Mouse (Mus musculus): ENCODE measurements around the gene Gm20481. TPM values are rescaled to one million over a fixed set of nuclear protein-coding genes. Genes with fewer than 3 reads are reported as not detected.
"Not testable (repeated sequence)": the region's sequence is repeated elsewhere in the genome, so short reads cannot be mapped to it uniquely, and the experiment has no call there.

The Gm20481 gene
- polyA plus RNA-seq, 1 experiment from 2014 or later = not detected

- no peaks in the 10 kb centered on the region for H3K27me3 ChIP-seq
- H3K4me1 ChIP-seq (replicated peaks) = peaks cover 6% of the 10 kb centered on the region
- ATAC-seq (ENCODE audit: low FRiP score) = no peak
- H3K4me2 ChIP-seq = peak overlapping the region; percentile 43
- 9% methylated on average over 15 of the region's 15 CpGs for WGBS
- peak overlapping the region; percentile 29; the same call in 1 of the 2 replicates for H3K9ac ChIP-seq
- H3K9me3 ChIP-seq = no peaks in the 10 kb centered on the region
- H3K4me3 ChIP-seq = peak overlapping the region; percentile 21
- peak overlapping the region; percentile 55; the same call in 1 of the 2 replicates for H3K27ac ChIP-seq
- H3K36me3 ChIP-seq = peaks cover 6% of the 10 kb centered on the region; the same call in 1 of the 2 replicates
These were observed 28.2 kb upstream of the Gm20481 start for GRCm38 (mm10) chr17:34941344-34942041.

GRCm38 (mm10) chr17:34943128-34943815 lies 26.4 kb upstream of the Gm20481 start:
- no peaks in the 10 kb centered on the region for H3K9me3 ChIP-seq
- H3K27ac ChIP-seq = no peak overlapping the region
- no peaks in the 10 kb centered on the region for H3K27me3 ChIP-seq
- H3K4me3 ChIP-seq = no peak overlapping the region
- no peak for ATAC-seq (ENCODE audit: low FRiP score)
- H3K9ac ChIP-seq = no peak overlapping the region; the same call in 1 of the 2 replicates
- 89% methylated on average over 4 of the region's 4 CpGs for WGBS
- peaks cover 6% of the 10 kb centered on the region for H3K4me1 ChIP-seq (replicated peaks)
- peaks cover 6% of the 10 kb centered on the region; the same call in 1 of the 2 replicates for H3K36me3 ChIP-seq
- H3K4me2 ChIP-seq = no peak overlapping the region

- H3K36me3 ChIP-seq = peaks cover 6% of the 10 kb centered on the region
- no peak overlapping the region for H3K4me3 ChIP-seq
- no peaks in the 10 kb centered on the region for H3K9me3 ChIP-seq
- no peak overlapping the region for H3K4me2 ChIP-seq
- H3K4me1 ChIP-seq (replicated peaks) = peaks cover 6% of the 10 kb centered on the region
- no peak overlapping the region for H3K9ac ChIP-seq
- ATAC-seq (ENCODE audit: low FRiP score) = no peak
- no peaks in the 10 kb centered on the region for H3K27me3 ChIP-seq
- H3K27ac ChIP-seq = no peak overlapping the region
These were observed 25.4 kb upstream of the Gm20481 start for GRCm38 (mm10) chr17:34944362-34944761.

GRCm38 (mm10) chr17:34946486-34947140 lies 23.1 kb upstream of the Gm20481 start:
- Histone ChIP-seq H3K4me1 (replicated peaks) (peaks cover 19% of the 10 kb centered on the region), H3K4me2 (no peak overlapping the region), H3K27me3 (no peaks in the 10 kb centered on the region), H3K9ac (no peak overlapping the region), H3K9me3 (no peaks in the 10 kb centered on the region), H3K27ac (no peak overlapping the region), H3K4me3 (no peak overlapping the region), H3K36me3 (peaks cover 23% of the 10 kb centered on the region)
- no peak for ATAC-seq (ENCODE audit: low FRiP score)
- 89% methylated on average over 5 of the region's 5 CpGs for WGBS

- WGBS = 28% methylated on average over 8 of the region's 8 CpGs
- no peak for ATAC-seq (ENCODE audit: low FRiP score)
- H3K4me2 ChIP-seq = no peak overlapping the region
- no peak overlapping the region for H3K4me3 ChIP-seq
- no peaks in the 10 kb centered on the region for H3K27me3 ChIP-seq
- no peaks in the 10 kb centered on the region for H3K9me3 ChIP-seq
- no peak overlapping the region for H3K27ac ChIP-seq
- peaks cover 16% of the 10 kb centered on the region for H3K4me1 ChIP-seq (replicated peaks)
- H3K9ac ChIP-seq = no peak overlapping the region
- H3K36me3 ChIP-seq = peaks cover 23% of the 10 kb centered on the region
These were observed 22.1 kb upstream of the Gm20481 start for GRCm38 (mm10) chr17:34947606-34948005.

- H3K27ac ChIP-seq; H3K9me3 ChIP-seq; H3K4me2 ChIP-seq; ATAC-seq (ENCODE audit: low FRiP score); H3K4me3 ChIP-seq; H3K27me3 ChIP-seq; H3K9ac ChIP-seq: not testable (repeated sequence)
- Histone ChIP-seq H3K4me1 (replicated peaks) (peaks cover 16% of the 10 kb centered on the region), H3K36me3 (peaks cover 23% of the 10 kb centered on the region)
- WGBS = 64% methylated on average over 9 of the region's 9 CpGs
These were observed 20.8 kb upstream of the Gm20481 start for GRCm38 (mm10) chr17:34948721-34949552.

- Histone ChIP-seq H3K36me3 (peaks cover 23% of the 10 kb centered on the region), H3K27ac (0 out of 2 replicates have a peak overlapping the region, but pooled peaks have one; percentile 92), H3K4me3 (peak overlapping the region; percentile 80; the same call in 1 of the 2 replicates), H3K9ac (no peak overlapping the region; the same call in 1 of the 2 replicates), H3K9me3 (no peaks in the 10 kb centered on the region), H3K4me2 (no peak overlapping the region), H3K4me1 (replicated peaks) (peaks cover 16% of the 10 kb centered on the region), H3K27me3 (peaks cover 1% of the 10 kb centered on the region; the same call in 1 of the 2 replicates)
- ATAC-seq (ENCODE audit: low FRiP score) = no peak
- 36% methylated on average over 4 of the region's 4 CpGs for WGBS
These were observed 20.2 kb upstream of the Gm20481 start for GRCm38 (mm10) chr17:34949553-34949969.

- Histone ChIP-seq H3K9me3 (no peaks in the 10 kb centered on the region), H3K27ac (peak overlapping the region; percentile 92), H3K36me3 (peaks cover 18% of the 10 kb centered on the region), H3K27me3 (peaks cover 14% of the 10 kb centered on the region), H3K4me3 (peak overlapping the region; percentile 80), H3K4me2 (peak overlapping the region; percentile 77), H3K4me1 (replicated peaks) (peaks cover 16% of the 10 kb centered on the region), H3K9ac (peak overlapping the region; percentile 98)
- ATAC-seq (ENCODE audit: low FRiP score) = no peak
- WGBS = 31% methylated on average over 10 of the region's 10 CpGs
These were observed 18.9 kb upstream of the Gm20481 start for GRCm38 (mm10) chr17:34950514-34951455.

- under 1% methylated on average over 29 of the region's 29 CpGs for WGBS
- peak overlapping the region; percentile 92 for H3K27ac ChIP-seq
- H3K4me3 ChIP-seq = peak overlapping the region; percentile 80
- peak overlapping the region; percentile 77 for H3K4me2 ChIP-seq
- H3K27me3 ChIP-seq = peaks cover 20% of the 10 kb centered on the region
- H3K36me3 ChIP-seq = peaks cover 18% of the 10 kb centered on the region
- ATAC-seq (ENCODE audit: low FRiP score) = peak; percentile 5
- no peaks in the 10 kb centered on the region for H3K9me3 ChIP-seq
- peak overlapping the region; percentile 98 for H3K9ac ChIP-seq
- H3K4me1 ChIP-seq (replicated peaks) = peaks cover 16% of the 10 kb centered on the region
These were observed 17.9 kb upstream of the Gm20481 start for GRCm38 (mm10) chr17:34951636-34952377.

GRCm38 (mm10) chr17:34952378-34953040 lies 17.2 kb upstream of the Gm20481 start:
- Histone ChIP-seq H3K4me2 (peak overlapping the region; percentile 77), H3K4me1 (replicated peaks) (peaks cover 16% of the 10 kb centered on the region), H3K4me3 (peak overlapping the region; percentile 80), H3K36me3 (peaks cover 18% of the 10 kb centered on the region), H3K9me3 (no peaks in the 10 kb centered on the region), H3K27ac (peak overlapping the region; percentile 92), H3K27me3 (peaks cover 22% of the 10 kb centered on the region), H3K9ac (peak overlapping the region; percentile 98)
- ATAC-seq (ENCODE audit: low FRiP score) = peak; percentile 84
- under 1% methylated on average over 23 of the region's 23 CpGs for WGBS

Measured in hindbrain, embryonic 13.5 days (tissue).